9 mouse cellular contexts compared by ENCODE assay signal in genomic region chr2:158965003-158965665, GRCm38 (mm10).
DNase-seq lines count a peak whose midpoint lies in the region; TF ChIP-seq lines count a peak whose summit lies in the region.
"Had no signal": no experiment of that assay in that cellular context is flagged by ENCODE, and none has a peak within 500 bp of the region (broad histone marks: within the 10 kb centered on the region; RNA-seq: fewer than 3 reads in every experiment).

No protein-coding gene starts in this region.

- H3K4me3 ChIP-seq in CH12.LX (replicated peaks in 1 of 3; ENCODE audit: low read depth in 2 of 3, low read length in 2 of 3, poor library complexity in 1 of 3) = no peak overlapping the region
- H3K4me3 ChIP-seq: neural tube, embryonic 13.5 days had no signal

- H3K27me3 ChIP-seq in CH12.LX (replicated peaks) = no peaks in the 10 kb centered on the region
- H3K27me3 ChIP-seq: neural tube, embryonic 13.5 days had no signal

- 0 out of 4 replicates have a peak, but pooled peaks cover 0 to 2% of the 10 kb centered on the region in 2 experiments for H3K4me1 ChIP-seq in CH12.LX (ENCODE audit: control insufficient read depth in 1 of 2, insufficient read depth in 2 of 2)
- H3K4me1 ChIP-seq: neural tube, embryonic 13.5 days had no signal

- no peak for TF ChIP-seq EP300 in CH12.LX (IDR thresholded peaks at IDR 0.05; ENCODE audit: low read length)

- TF ChIP-seq CTCF in CH12.LX (conservative IDR thresholded peaks at IDR 0.05 in 1 of 2, IDR thresholded peaks at IDR 0.05 in 1 of 2; ENCODE audit: low read depth in 2 of 2, low read length in 2 of 2) = peak in 1 of 2 experiments; percentile 31; a peak in 1 of 4 replicates

- no peaks in the 10 kb centered on the region for H3K9me3 ChIP-seq in CH12.LX (replicated peaks; ENCODE audit: low read length)
- H3K9me3 ChIP-seq: neural tube, embryonic 13.5 days had no signal

- in situ Hi-C loops in CH12.LX (cut with MboI; ENCODE audit: low pct_ligation_motif_present, low pct_unique_long_range_greater_than_20kb, low sequenced_read_pairs) = no loop called here

- H3K4me2 ChIP-seq in CH12.LX (ENCODE audit: insufficient read depth, low read depth, poor library complexity, severe bottlenecking) = no peak overlapping the region
- H3K4me2 ChIP-seq: neural tube, embryonic 13.5 days had no signal

- H3K9ac ChIP-seq in CH12.LX (ENCODE audit: insufficient read depth, low read depth) = no peak overlapping the region
- H3K9ac ChIP-seq: neural tube, embryonic 13.5 days had no signal

- dilution Hi-C loops in CH12.LX (cut with MboI; ENCODE audit: extremely low pct_ligation_motif_present, extremely low pct_unique_long_range_greater_than_20kb, low sequenced_read_pairs) = no loop called here

- peak; percentile 67 to 68 for DNase-seq in adrenal gland, adult (ENCODE audit: inconsistent age in 2 of 2, low spot score in 1 of 2)
- no peak for DNase-seq in adrenal gland, postnatal 4 days (ENCODE audit: low spot score in 2 of 2)
- no peak for DNase-seq in CH12.LX (ENCODE audit: extremely low read depth)
- DNase-seq in heart, adult 8-10 months (ENCODE audit: low spot score) = peak; percentile 64
- DNase-seq in left cerebral cortex, adult 18-20 months (ENCODE audit: low spot score in 2 of 2) = peak; percentile 82 to 90
- peak; percentile 81 to 82 for DNase-seq in right cerebral cortex, adult 2 months (ENCODE audit: low spot score in 2 of 2)
- no peak for DNase-seq in embryo, embryonic 10.5 days (ENCODE audit: low spot score)
- DNase-seq in T-cell, adult 2 months (ENCODE audit: low spot score) = no peak

- no peak for TF ChIP-seq POLR2A in CH12.LX (IDR thresholded peaks at IDR 0.05; ENCODE audit: low read depth, low read length)

- TF ChIP-seq RAD21 in CH12.LX (IDR thresholded peaks at IDR 0.05; ENCODE audit: low read depth, low read length) = peak; percentile 13

- H3K36me3 ChIP-seq in CH12.LX (replicated peaks in 1 of 2; ENCODE audit: control insufficient read depth in 1 of 2, insufficient read depth in 1 of 2, low read length in 1 of 2) = no peaks in the 10 kb centered on the region
- H3K36me3 ChIP-seq: neural tube, embryonic 13.5 days had no signal

- H3K79me2 ChIP-seq in CH12.LX (replicated peaks; ENCODE audit: control insufficient read depth, extremely low read depth, insufficient read depth, poor library complexity, severe bottlenecking) = no peaks in the 10 kb centered on the region

- no peak overlapping the region for H3K27ac ChIP-seq in CH12.LX (ENCODE audit: insufficient read depth, low read depth)
- H3K27ac ChIP-seq: neural tube, embryonic 13.5 days had no signal

TF ChIP-seq in CH12.LX, 34 proteins besides CTCF, POLR2A, EP300 and RAD21:
- TF ChIP-seq SMC3 (IDR thresholded peaks at IDR 0.05; ENCODE audit: low read depth, low read length) (peak; percentile 19; the same call in 1 of the 2 replicates), BHLHE40 (IDR thresholded peaks at IDR 0.05; ENCODE audit: low read depth, low read length) (no peak)
TF ChIP-seq in CH12.LX: peak in this region for 1.

Comparison
In these comparisons a context has a peak if more than half of its experiments do, and no peak if none do; other contexts are left out.
1. DNase-seq: peak in adrenal gland, adult (2 of 2), heart, adult 8-10 months (single experiment), left cerebral cortex, adult 18-20 months (2 of 2) and right cerebral cortex, adult 2 months (2 of 2); none in adrenal gland, postnatal 4 days (0 of 2), CH12.LX (single experiment), embryo, embryonic 10.5 days (single experiment) and T-cell, adult 2 months (single experiment).